Mouse (Mus musculus) bone marrow macrophage, adult 2 months (primary cell): Measurements from ENCODE around the gene Trim63. TPM values are rescaled to one million over a fixed set of nuclear protein-coding genes. Genes with fewer than 3 reads are reported as not detected.

ENCODE experiments used
- H3K27ac ChIP-seq: 2 replicates; pipeline ENCODE4 v1.5.1; 2012; ENCODE audit warnings: low read depth, low read length; ENCODE audit not compliant: insufficient read depth
- H3K4me1 ChIP-seq: 2 replicates; pipeline ENCODE4 v1.6.1; 2012; ENCODE audit warnings: low read length; ENCODE audit not compliant: control insufficient read depth, insufficient read depth
- H3K4me3 ChIP-seq: 2 replicates; pipeline ENCODE4 v1.5.1; 2012; ENCODE audit warnings: mild to moderate bottlenecking, low read length, moderate library complexity; ENCODE audit not compliant: insufficient read depth
- CTCF ChIP-seq: IDR thresholded peaks from 2 replicates; pipeline ENCODE4 v1.5.1; 2012; ENCODE audit warnings: low read depth, mild to moderate bottlenecking, low read length, moderate library complexity
- POLR2A ChIP-seq: IDR thresholded peaks from 2 replicates; pipeline ENCODE4 v1.6.1; 2012; ENCODE audit warnings: mild to moderate bottlenecking, low read depth, low read length, borderline replicate concordance
- polyA plus RNA-seq: library from polyadenylated mRNA; stranded (reverse); fragments of >200 nt; gene quantifications from 2 replicates; pipeline ENCODE4 v1.2.4, GENCODE M21; 2012; ENCODE audit not compliant: missing spikeins, insufficient read depth, insufficient read length

Trim63 gene
- polyA plus RNA-seq, 1 experiment: not detected

- peaks cover 10% of the 10 kb centered on the region for H3K4me1 ChIP-seq
- no peak overlapping the region for H3K4me3 ChIP-seq
- H3K27ac ChIP-seq: no peak overlapping the region
- no peak for TF ChIP-seq CTCF
- no peak for TF ChIP-seq POLR2A
Measured at GRCm38 (mm10) chr4:134351329-134352260, 36.7 kb downstream of the Trim63 start.

- Histone ChIP-seq H3K4me1 (peaks cover 10% of the 10 kb centered on the region), H3K4me3 (no peak overlapping the region), H3K27ac (no peak overlapping the region)
- TF ChIP-seq CTCF: no peak
- no peak for TF ChIP-seq POLR2A
Measured at GRCm38 (mm10) chr4:134352261-134352707, 37.4 kb downstream of the Trim63 start.

GRCm38 (mm10) chr4:134352929-134353328, 38.0 kb downstream of the Trim63 start:
- no peak overlapping the region for H3K27ac ChIP-seq
- no peak overlapping the region for H3K4me3 ChIP-seq
- H3K4me1 ChIP-seq: peaks cover 10% of the 10 kb centered on the region
- TF ChIP-seq CTCF (no peak), POLR2A (no peak)

- Histone ChIP-seq H3K27ac (no peak overlapping the region), H3K4me1 (peaks cover 10% of the 10 kb centered on the region), H3K4me3 (no peak overlapping the region)
- TF ChIP-seq POLR2A: no peak
- TF ChIP-seq CTCF: no peak
Measured at GRCm38 (mm10) chr4:134353527-134354409, 38.8 kb downstream of the Trim63 start.

- Histone ChIP-seq H3K27ac (no peak overlapping the region), H3K4me1 (peaks cover 10% of the 10 kb centered on the region), H3K4me3 (no peak overlapping the region)
- TF ChIP-seq POLR2A (no peak), CTCF (no peak)
Measured at GRCm38 (mm10) chr4:134355841-134356452, 41.0 kb downstream of the Trim63 start.

GRCm38 (mm10) chr4:134356591-134357460, 41.9 kb downstream of the Trim63 start:
- Histone ChIP-seq H3K4me1 (peaks cover 10% of the 10 kb centered on the region), H3K27ac (no peak overlapping the region), H3K4me3 (no peak overlapping the region)
- TF ChIP-seq CTCF: peak; percentile 61
- TF ChIP-seq POLR2A: no peak

- Histone ChIP-seq H3K4me3 (no peak overlapping the region), H3K27ac (no peak overlapping the region), H3K4me1 (peaks cover 10% of the 10 kb centered on the region)
- no peak for TF ChIP-seq CTCF
- no peak for TF ChIP-seq POLR2A
Measured at GRCm38 (mm10) chr4:134357461-134357771, 42.5 kb downstream of the Trim63 start.

- no peak for TF ChIP-seq POLR2A
- TF ChIP-seq CTCF: no peak
- no peak overlapping the region for H3K4me3 ChIP-seq
- H3K4me1 ChIP-seq: peaks cover 4% of the 10 kb centered on the region; the same call in 1 of the 2 replicates
- no peak overlapping the region for H3K27ac ChIP-seq
Measured at GRCm38 (mm10) chr4:134359649-134360048, 44.7 kb downstream of the Trim63 start.

GRCm38 (mm10) chr4:134361215-134361614, 46.3 kb downstream of the Trim63 start:
- Histone ChIP-seq H3K27ac (no peak overlapping the region), H3K4me1 (peaks cover 4% of the 10 kb centered on the region; the same call in 1 of the 2 replicates), H3K4me3 (no peak overlapping the region)
- TF ChIP-seq POLR2A (no peak), CTCF (no peak)
